Mouse (Mus musculus) spleen, adult 2 months (tissue): ENCODE results near the gene Hrh2. TPM values are rescaled to one million over a fixed set of nuclear protein-coding genes. Genes with fewer than 3 reads are reported as not detected.

Experiments used
- DNase-seq, 2 experiments: peaks; one replicate each; pipeline versions ENCODE4 v3.0.0 to v3.0.0-alpha.2; 2012 to 2021; ENCODE audit warnings: low spot score in 2 of 2, low read depth in 1 of 2
- H3K27ac ChIP-seq: fragments of 200-500 bp; 2 replicates; pipeline ENCODE4 v1.5.1; 2012; ENCODE audit warnings: low read length, inconsistent platforms; ENCODE audit not compliant: insufficient read depth
- H3K27me3 ChIP-seq: fragments of 200-500 bp; 2 replicates; pipeline ENCODE4 v1.6.1; 2012; ENCODE audit warnings: mild to moderate bottlenecking, moderate library complexity, low read length, inconsistent platforms; ENCODE audit not compliant: control insufficient read depth, insufficient read depth
- H3K36me3 ChIP-seq: fragments of 200-500 bp; 2 replicates; pipeline ENCODE4 v1.6.1; 2012; ENCODE audit warnings: mild to moderate bottlenecking, low read length, inconsistent platforms; ENCODE audit not compliant: control insufficient read depth, insufficient read depth
- H3K4me1 ChIP-seq: fragments of 200-500 bp; 2 replicates; pipeline ENCODE4 v1.6.1; 2011; ENCODE audit warnings: inconsistent platforms; ENCODE audit not compliant: control insufficient read depth, insufficient read depth, insufficient read length
- H3K4me3 ChIP-seq: fragments of 200-500 bp; 2 replicates; pipeline ENCODE4 v1.5.1; 2011; ENCODE audit warnings: mild to moderate bottlenecking, inconsistent platforms; ENCODE audit not compliant: insufficient read depth, insufficient read length; ENCODE audit errors: extremely low read depth
- CTCF ChIP-seq: fragments of 200-500 bp; IDR thresholded peaks from 2 replicates; pipeline ENCODE4 v1.5.1; 2011; ENCODE audit warnings: mild to moderate bottlenecking, inconsistent platforms; ENCODE audit not compliant: insufficient read depth, insufficient read length, insufficient replicate concordance; ENCODE audit errors: extremely low read depth
- POLR2A ChIP-seq: fragments of 200-500 bp; IDR thresholded peaks from 2 replicates; pipeline ENCODE4 v1.6.1; 2011; ENCODE audit warnings: low read depth, low read length, inconsistent platforms
- WGBS: fragments of 180-500 bp; shearing (Covaris S2); methylation state at CpG from one replicate; pipeline ENCODE4 v1.1.7; 2018; 5-methylcytosine and 5-hydroxymethylcytosine counted together
- polyA plus RNA-seq: library from polyadenylated mRNA; depleted of rRNA; stranded (reverse); fragments of >200 nt; gene quantifications from 2 replicates; pipeline ENCODE4 v1.2.3, GENCODE M21; 2012

The Hrh2 gene
- polyA plus RNA-seq, 1 experiment, result 4.0 TPM

- Histone ChIP-seq H3K27ac (no peak overlapping the region), H3K36me3 (no peaks in the 10 kb centered on the region), H3K4me1 (0 out of 2 replicates have a peak, but pooled peaks cover 2% of the 10 kb centered on the region), H3K27me3 (no peaks in the 10 kb centered on the region), H3K4me3 (no peak overlapping the region)
- WGBS, result 85% methylated on average over 6 of the region's 6 CpGs
- DNase-seq, result no peak
- TF ChIP-seq POLR2A (no peak), CTCF (no peak)
Measured at GRCm38 (mm10) chr13:54181318-54181717, 10.6 kb upstream of the Hrh2 start.

- no peak overlapping the region for H3K4me3 ChIP-seq
- 93% methylated on average over 4 of the region's 4 CpGs for WGBS
- no peak overlapping the region for H3K27ac ChIP-seq
- DNase-seq, result no peak
- no peaks in the 10 kb centered on the region for H3K27me3 ChIP-seq
- TF ChIP-seq POLR2A (no peak), CTCF (no peak)
- H3K4me1 ChIP-seq, result peaks cover 4% of the 10 kb centered on the region; the same call in 1 of the 2 replicates
- H3K36me3 ChIP-seq, result no peaks in the 10 kb centered on the region
Measured at GRCm38 (mm10) chr13:54181947-54182346, 10.0 kb upstream of the Hrh2 start.

DNA sequence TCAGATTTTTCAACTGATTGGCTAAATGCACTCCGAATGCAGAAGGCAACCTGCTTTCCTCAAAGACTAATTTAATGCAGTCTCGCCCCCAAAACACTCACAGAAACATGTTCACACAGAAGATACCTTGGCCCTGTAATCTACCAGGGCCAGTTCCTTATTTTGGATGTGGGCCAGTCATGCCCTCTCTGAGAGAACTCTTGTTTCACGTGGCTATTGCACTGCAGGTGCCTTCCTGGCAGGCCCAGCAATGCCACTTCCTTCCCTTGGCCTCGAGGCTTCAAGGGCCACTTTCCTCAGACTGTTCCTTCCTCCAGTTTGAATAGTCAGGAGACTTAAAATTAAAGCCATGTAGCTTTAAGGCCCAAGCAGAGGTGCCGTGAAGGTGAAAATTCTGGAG, 5.5 kb upstream of the Hrh2 start:
- 32% methylated on average over 5 of the region's 5 CpGs for WGBS
- DNase-seq, result no peak
- no peaks in the 10 kb centered on the region for H3K27me3 ChIP-seq
- TF ChIP-seq CTCF (no peak), POLR2A (no peak)
- H3K36me3 ChIP-seq, result no peaks in the 10 kb centered on the region
- no peak overlapping the region for H3K27ac ChIP-seq
- peaks cover 11% of the 10 kb centered on the region; the same call in 1 of the 2 replicates for H3K4me1 ChIP-seq
- H3K4me3 ChIP-seq, result no peak overlapping the region

GRCm38 (mm10) chr13:54188190-54188706, 3.7 kb upstream of the Hrh2 start:
- H3K27me3 ChIP-seq, result no peaks in the 10 kb centered on the region
- peak overlapping the region; percentile 71 for H3K27ac ChIP-seq
- H3K4me1 ChIP-seq, result peaks cover 21% of the 10 kb centered on the region
- DNase-seq, result no peak
- H3K36me3 ChIP-seq, result no peaks in the 10 kb centered on the region
- TF ChIP-seq CTCF (no peak), POLR2A (no peak)
- WGBS, result 13% methylated on average over 7 of the region's 7 CpGs
- peak overlapping the region; percentile 22; the same call in 1 of the 2 replicates for H3K4me3 ChIP-seq

GRCm38 (mm10) chr13:54189896-54190295, 2.0 kb upstream of the Hrh2 start:
- H3K27me3 ChIP-seq, result no peaks in the 10 kb centered on the region
- DNase-seq, result peak in 1 of 2 experiments; percentile 54
- H3K4me3 ChIP-seq, result no peak overlapping the region
- peaks cover 24% of the 10 kb centered on the region for H3K4me1 ChIP-seq
- H3K36me3 ChIP-seq, result no peaks in the 10 kb centered on the region
- no peak for TF ChIP-seq POLR2A
- no peak for TF ChIP-seq CTCF
- WGBS, result 82% methylated on average over 14 of the region's 14 CpGs
- no peak overlapping the region for H3K27ac ChIP-seq

GRCm38 (mm10) chr13:54191181-54191580, 748 bp upstream of the Hrh2 start:
- Histone ChIP-seq H3K27me3 (no peaks in the 10 kb centered on the region), H3K4me1 (peaks cover 22% of the 10 kb centered on the region), H3K4me3 (no peak overlapping the region), H3K27ac (no peak overlapping the region), H3K36me3 (no peaks in the 10 kb centered on the region)
- 92% methylated on average over 3 of the region's 3 CpGs for WGBS
- TF ChIP-seq CTCF (no peak), POLR2A (no peak)
- DNase-seq, result no peak

DNA sequence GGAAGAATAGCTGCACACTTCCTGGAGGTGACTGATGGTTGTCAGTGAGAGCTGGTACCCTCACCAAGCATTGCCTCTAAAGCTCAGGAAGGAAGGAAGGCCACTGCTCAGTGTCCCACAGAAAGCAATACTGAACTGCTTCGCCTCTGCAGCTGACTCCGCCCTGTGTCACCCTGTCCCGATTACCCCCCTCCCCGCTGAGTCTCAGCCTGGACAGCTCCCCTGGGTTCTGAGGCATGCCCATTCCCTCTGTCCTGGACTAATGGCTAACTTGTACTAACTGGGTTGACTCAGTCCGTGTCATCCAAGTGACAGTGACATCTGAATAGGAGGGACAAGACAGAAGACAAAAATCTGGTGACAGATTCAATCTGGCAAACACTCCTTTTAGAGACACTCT, 1.7 kb downstream of the Hrh2 start:
- Histone ChIP-seq H3K4me3 (no peak overlapping the region), H3K36me3 (no peaks in the 10 kb centered on the region), H3K27ac (no peak overlapping the region), H3K27me3 (no peaks in the 10 kb centered on the region), H3K4me1 (peaks cover 13% of the 10 kb centered on the region)
- WGBS, result 50% methylated on average over 5 of the region's 5 CpGs
- no peak for DNase-seq
- no peak for TF ChIP-seq CTCF
- no peak for TF ChIP-seq POLR2A
